Mouse (Mus musculus) olfactory bulb, adult 2 months (tissue): Measurements from ENCODE around the gene Ift43.

Experiments
- CTCF ChIP-seq: fragments of 200-500 bp; IDR thresholded peaks from 2 replicates; pipeline ENCODE4 v1.5.1; 2012; ENCODE audit warnings: low read depth, mild to moderate bottlenecking, low read length, moderate library complexity; ENCODE audit not compliant: insufficient read depth
- POLR2A ChIP-seq: fragments of 200-500 bp; IDR thresholded peaks from 2 replicates; pipeline ENCODE4 v1.6.1; 2012; ENCODE audit warnings: mild to moderate bottlenecking, low read depth, low read length, moderate library complexity; ENCODE audit not compliant: insufficient read depth

GRCm38 (mm10) chr12:86128122-86128521, 45.8 kb downstream of the Ift43 start:
- TF ChIP-seq CTCF: no peak
- no peak for TF ChIP-seq POLR2A
